Mouse (Mus musculus) hindbrain, embryonic 14.5 days (tissue): ENCODE measurements around the gene AI661453. TPM values are rescaled to one million over a fixed set of nuclear protein-coding genes. Genes with fewer than 3 reads are reported as not detected.
A peak's percentile ranks its signal among the peaks of the same experiment; 100 is the strongest.

Source experiments
- ATAC-seq: fragments of 200-750 bp; cut with Nextera tagmentation; 2 replicates; pipeline ENCODE4 v1.8.0; 2017; ENCODE audit warnings: moderate number of reproducible peaks, mild to moderate bottlenecking, moderate TSS enrichment, moderate library complexity; ENCODE audit not compliant: low FRiP score
- DNase-seq: peaks from one replicate; pipeline ENCODE4 v3.0.0-alpha.2; 2015; ENCODE audit warnings: low spot score
- H3K27ac ChIP-seq: fragments of 300-500 bp; sonication (generic); 2 replicates; pipeline ENCODE4 v1.5.1; 2014; ENCODE audit warnings: mild to moderate bottlenecking, moderate library complexity
- H3K27me3 ChIP-seq: fragments of 300-500 bp; sonication (generic); 2 replicates; pipeline ENCODE4 v1.6.1; 2014; ENCODE audit warnings: mild to moderate bottlenecking, low read length, mixed read lengths; ENCODE audit not compliant: control insufficient read depth, insufficient read depth
- H3K36me3 ChIP-seq: fragments of 300-500 bp; sonication (generic); replicated peaks from 2 replicates; pipeline ENCODE4 v1.6.1; 2014; ENCODE audit not compliant: control insufficient read depth, insufficient read depth
- H3K4me1 ChIP-seq: fragments of 300-500 bp; sonication (generic); replicated peaks from 2 replicates; pipeline ENCODE4 v1.6.1; 2014; ENCODE audit warnings: antibody characterized with exemption, low read length, mixed read lengths; ENCODE audit not compliant: control insufficient read depth, insufficient read depth
- H3K4me2 ChIP-seq: fragments of 300-500 bp; sonication (generic); replicated peaks from 2 replicates; pipeline ENCODE4 v1.6.1; 2014; ENCODE audit warnings: mild to moderate bottlenecking, moderate library complexity
- H3K4me3 ChIP-seq: fragments of 300-500 bp; sonication (generic); replicated peaks from 2 replicates; pipeline ENCODE4 v1.5.1; 2014; ENCODE audit warnings: mild to moderate bottlenecking, low read length
- H3K9ac ChIP-seq: fragments of 300-500 bp; sonication (generic); 2 replicates; pipeline ENCODE4 v1.6.1; 2014
- H3K9me3 ChIP-seq: fragments of 300-500 bp; sonication (generic); 2 replicates; pipeline ENCODE4 v1.6.1; 2016; ENCODE audit warnings: low read length; ENCODE audit not compliant: control insufficient read depth
- WGBS: fragments of 180-500 bp; shearing (Covaris S2); extraction: QIAGEN DNeasy Blood & Tissue Kit; methylation state at CpG from one replicate; pipeline ENCODE4 v1.1.7; 2014; 5-methylcytosine and 5-hydroxymethylcytosine counted together
- polyA plus RNA-seq: library from polyadenylated mRNA; unstranded; fragments of >200 nt; fragmentation: Nextera tagmentation; extraction: Ambion mirVana; gene quantifications from 2 replicates; pipeline ENCODE4 v1.2.1, GENCODE M21; 2014

The AI661453 gene
- polyA plus RNA-seq, 1 experiment from 2014 or later, result 0.23 TPM

GRCm38 (mm10) chr17:47508012-47508608 is 71.7 kb downstream of the AI661453 start:
- DNase-seq, result peak; percentile 63
- WGBS, result 61% methylated on average over 12 of the region's 12 CpGs
- Histone ChIP-seq H3K4me3 (no peak overlapping the region), H3K27ac (no peak overlapping the region), H3K4me2 (0 out of 2 replicates have a peak overlapping the region, but pooled peaks have one; percentile 21), H3K9ac (no peak overlapping the region), H3K27me3 (no peaks in the 10 kb centered on the region), H3K4me1 (peaks cover 6% of the 10 kb centered on the region; the same call in 1 of the 2 replicates), H3K9me3 (no peaks in the 10 kb centered on the region), H3K36me3 (no peaks in the 10 kb centered on the region)
- ATAC-seq, result no peak

- no peaks in the 10 kb centered on the region for H3K27me3 ChIP-seq
- H3K4me1 ChIP-seq, result peaks cover 6% of the 10 kb centered on the region; the same call in 1 of the 2 replicates
- H3K4me2 ChIP-seq, result no peak overlapping the region
- H3K4me3 ChIP-seq, result no peak overlapping the region
- H3K9me3 ChIP-seq, result no peaks in the 10 kb centered on the region
- 58% methylated on average over 9 of the region's 9 CpGs for WGBS
- DNase-seq, result no peak
- H3K9ac ChIP-seq, result no peak overlapping the region
- H3K36me3 ChIP-seq, result no peaks in the 10 kb centered on the region
- H3K27ac ChIP-seq, result 0 out of 2 replicates have a peak overlapping the region, but pooled peaks have one; percentile 38
- ATAC-seq, result no peak
Measured at GRCm38 (mm10) chr17:47509031-47509705, 72.8 kb downstream of the AI661453 start.

- no peak overlapping the region for H3K27ac ChIP-seq
- peak overlapping the region; percentile 33 for H3K4me2 ChIP-seq
- ATAC-seq, result peak; percentile 86
- no peaks in the 10 kb centered on the region for H3K36me3 ChIP-seq
- WGBS, result 17% methylated on average over 25 of the region's 25 CpGs
- no peak overlapping the region for H3K9ac ChIP-seq
- no peaks in the 10 kb centered on the region for H3K27me3 ChIP-seq
- H3K4me3 ChIP-seq, result no peak overlapping the region
- H3K4me1 ChIP-seq, result no peaks in the 10 kb centered on the region
- peak; percentile 88 for DNase-seq
- H3K9me3 ChIP-seq, result no peaks in the 10 kb centered on the region
Measured at GRCm38 (mm10) chr17:47511111-47512020, 75.0 kb downstream of the AI661453 start.

- Histone ChIP-seq H3K4me2 (no peak overlapping the region), H3K36me3 (no peaks in the 10 kb centered on the region), H3K27me3 (no peaks in the 10 kb centered on the region), H3K4me3 (no peak overlapping the region), H3K9me3 (no peaks in the 10 kb centered on the region), H3K4me1 (no peaks in the 10 kb centered on the region), H3K9ac (no peak overlapping the region), H3K27ac (no peak overlapping the region)
- DNase-seq (no peak), ATAC-seq (no peak)
- WGBS, result 78% methylated on average over 10 of the region's 10 CpGs
Measured at GRCm38 (mm10) chr17:47512956-47513775, 76.8 kb downstream of the AI661453 start.

- no peak for ATAC-seq
Measured at GRCm38 (mm10) chr17:47515180-47515844, 78.9 kb downstream of the AI661453 start.

GRCm38 (mm10) chr17:47516232-47516631 is 79.8 kb downstream of the AI661453 start:
- WGBS, result 93% methylated on average over 3 of the region's 3 CpGs
- H3K4me2 ChIP-seq, result no peak overlapping the region
- no peaks in the 10 kb centered on the region for H3K9me3 ChIP-seq
- DNase-seq (no peak), ATAC-seq (no peak)
- no peaks in the 10 kb centered on the region for H3K27me3 ChIP-seq
- no peaks in the 10 kb centered on the region for H3K36me3 ChIP-seq
- H3K9ac ChIP-seq, result no peak overlapping the region
- H3K4me3 ChIP-seq, result no peak overlapping the region
- H3K4me1 ChIP-seq, result peaks cover under 1% of the 10 kb centered on the region; the same call in 1 of the 2 replicates
- H3K27ac ChIP-seq, result no peak overlapping the region

More at GRCm38 (mm10) chr17:47515180-47515844, 78.9 kb downstream of the AI661453 start:
- H3K4me1 ChIP-seq, result no peaks in the 10 kb centered on the region
- no peak overlapping the region for H3K9ac ChIP-seq
- H3K36me3 ChIP-seq, result no peaks in the 10 kb centered on the region
- 81% methylated on average over 7 of the region's 7 CpGs for WGBS
- H3K9me3 ChIP-seq, result no peaks in the 10 kb centered on the region
- H3K27ac ChIP-seq, result no peak overlapping the region
- H3K4me3 ChIP-seq, result no peak overlapping the region
- DNase-seq, result no peak
- no peaks in the 10 kb centered on the region for H3K27me3 ChIP-seq
- H3K4me2 ChIP-seq, result no peak overlapping the region

- Histone ChIP-seq H3K27me3 (no peaks in the 10 kb centered on the region), H3K9me3 (no peaks in the 10 kb centered on the region), H3K4me3 (no peak overlapping the region), H3K36me3 (no peaks in the 10 kb centered on the region), H3K27ac (0 out of 2 replicates have a peak overlapping the region, but pooled peaks have one; percentile 27), H3K4me1 (peaks cover 13% of the 10 kb centered on the region), H3K9ac (no peak overlapping the region), H3K4me2 (no peak overlapping the region)
- WGBS, result 41% methylated on average over 8 of the region's 8 CpGs
- DNase-seq (no peak), ATAC-seq (no peak)
Measured at GRCm38 (mm10) chr17:47518205-47518604, 81.8 kb downstream of the AI661453 start.
